Mouse (Mus musculus): ENCODE measurements around the gene Rsph14. TPM values are rescaled to one million over a fixed set of nuclear protein-coding genes. Genes with fewer than 3 reads are reported as not detected.

Rsph14 gene
- 1.6 TPM for polyA plus RNA-seq (2015; fragmentation: Illumina TruSeq; extraction: RNeasy Lipid Tissue Mini Kit (QIAGEN cat#74804); ENCODE audit: low read depth, low replicate concordance)

DNA sequence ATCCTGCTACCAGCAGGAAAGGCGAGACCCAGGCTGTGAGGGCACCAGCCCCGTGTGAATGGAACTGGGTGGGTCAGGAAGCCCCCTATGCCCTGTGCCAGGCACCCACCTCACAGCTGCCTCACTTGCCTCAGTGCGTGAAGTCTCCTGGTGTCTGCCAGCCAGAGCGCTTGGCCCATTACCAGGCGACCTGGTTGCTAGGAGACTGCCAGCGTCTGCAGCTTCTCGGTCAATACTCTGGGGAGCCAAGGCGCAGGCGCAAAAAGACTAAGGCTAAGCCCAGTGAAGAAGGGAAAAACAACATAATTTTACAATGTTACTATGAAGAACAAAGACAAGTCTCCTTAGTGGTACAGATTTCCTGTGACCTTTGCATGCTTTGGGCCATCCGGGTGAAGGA, at the start of gene Rsph14:
Gene Rsph14, minus strand, starts transcription at position 192 of the 400 bp plus-strand sequence.

DNA sequence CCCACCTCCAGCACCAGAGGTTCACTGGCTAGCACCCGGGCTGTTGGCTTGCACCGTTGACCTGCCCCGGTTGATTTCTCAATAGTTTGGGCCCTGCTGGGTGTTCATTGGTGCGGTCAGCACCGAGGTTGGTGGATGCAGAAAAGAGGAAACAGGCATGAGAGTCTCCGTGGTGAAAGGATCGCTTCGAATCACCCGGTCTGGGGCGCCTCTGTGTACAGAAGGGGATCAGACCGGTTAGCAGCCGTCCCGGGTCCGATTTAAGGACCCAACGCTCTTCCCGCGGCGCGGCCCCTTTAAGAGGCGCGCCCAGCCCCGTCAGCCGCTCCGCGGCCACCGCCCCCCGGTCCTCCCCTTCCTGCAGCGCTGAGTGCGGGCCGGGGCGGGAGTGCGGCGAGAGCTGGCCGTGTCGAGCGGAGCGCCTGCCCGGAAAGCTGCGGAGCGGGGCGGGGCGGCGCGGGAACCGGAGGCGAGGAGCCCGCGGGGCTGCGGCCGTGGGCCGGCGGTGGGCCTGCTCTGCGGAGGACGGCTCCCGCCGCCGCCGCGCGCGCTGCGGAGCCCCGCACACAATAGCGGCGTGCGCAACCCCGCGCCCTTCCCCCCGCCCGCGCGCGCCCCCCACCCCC, 27.9 kb upstream of the Rsph14 start, which contains the start of gene Bcr:
Gene Bcr, plus strand, starts transcription at position 376 of the 626 bp plus-strand sequence.

DNA sequence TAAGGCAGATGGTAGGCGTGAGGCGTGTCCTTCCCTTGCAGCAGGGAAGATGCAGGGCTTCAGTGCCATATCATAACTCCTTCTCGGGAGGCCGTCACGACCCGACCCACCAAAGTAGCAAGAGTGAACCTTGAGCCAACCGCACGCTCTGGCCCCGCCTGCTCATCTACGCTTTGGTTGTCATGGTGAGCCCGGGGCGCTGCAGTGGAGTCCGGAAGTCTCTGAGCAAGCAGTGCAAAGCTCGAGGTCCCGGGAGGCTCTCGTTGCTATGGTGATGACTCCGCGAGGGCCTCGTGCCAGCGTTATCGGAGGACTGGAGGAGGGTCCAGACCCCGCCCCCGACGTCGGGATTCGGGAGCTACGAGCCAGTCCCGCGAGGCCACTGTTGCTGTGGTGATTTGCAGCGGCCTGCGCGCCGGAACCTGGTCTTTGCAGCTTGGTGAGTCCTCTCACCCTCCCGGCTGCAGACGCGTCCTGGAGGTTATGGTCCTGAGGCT, 4.5 kb upstream of the Rsph14 start, which contains the start of gene Rab36:
Gene Rab36, plus strand, starts transcription at position 176 of the 497 bp plus-strand sequence.

DNA sequence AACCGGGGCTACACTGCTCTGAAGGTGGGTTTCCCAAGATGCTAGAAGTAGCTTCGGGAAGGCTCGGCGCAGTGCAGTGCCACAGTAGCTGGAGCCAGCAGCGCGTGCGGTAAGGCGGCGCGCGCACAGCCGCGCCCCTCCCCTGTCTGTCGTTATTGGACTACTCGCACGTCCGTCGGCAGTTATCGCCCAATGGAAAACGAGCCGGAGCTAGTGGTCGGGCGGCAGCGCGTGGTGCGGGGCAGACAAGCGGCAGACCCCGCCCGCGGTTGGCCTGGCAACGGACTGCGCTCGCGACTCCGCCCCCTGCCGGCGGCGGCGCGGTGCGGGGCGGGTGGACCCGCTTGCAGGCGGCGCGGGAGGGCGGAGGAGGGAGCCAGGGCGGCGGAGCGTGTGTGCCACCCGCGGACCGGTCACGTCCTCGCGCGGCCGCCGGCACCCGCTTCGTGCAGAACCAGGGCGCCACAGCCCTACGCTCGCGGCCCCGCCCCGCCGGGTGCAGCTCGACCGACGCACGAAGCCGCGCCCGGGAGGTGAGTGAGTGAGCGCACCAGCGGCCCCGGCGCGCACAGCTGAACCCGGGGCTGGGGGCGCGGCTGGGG, 65.4 kb downstream of the Rsph14 start, which contains the start of gene Gnaz:
Gene Gnaz, plus strand, starts transcription at position 328 of the 602 bp plus-strand sequence.

Other genes with a start within 250 kb of the Rsph14 start
- 47.7 TPM for gene Gnaz, start 65.4 kb downstream of the Rsph14 start, polyA plus RNA-seq (2015; fragmentation: Illumina TruSeq; extraction: RNeasy Lipid Tissue Mini Kit (QIAGEN cat#74804); ENCODE audit: low read depth, low replicate concordance)
- 24.1 TPM for gene Rab36, start 4.5 kb upstream of the Rsph14 start, polyA plus RNA-seq (2015; fragmentation: Illumina TruSeq; extraction: RNeasy Lipid Tissue Mini Kit (QIAGEN cat#74804); ENCODE audit: low read depth, low replicate concordance)
- 55.2 TPM for gene Bcr, start 28.0 kb upstream of the Rsph14 start, polyA plus RNA-seq (2015; fragmentation: Illumina TruSeq; extraction: RNeasy Lipid Tissue Mini Kit (QIAGEN cat#74804); ENCODE audit: low read depth, low replicate concordance)
- 24.1 TPM for gene Specc1l, start 179.5 kb upstream of the Rsph14 start, polyA plus RNA-seq (2015; fragmentation: Illumina TruSeq; extraction: RNeasy Lipid Tissue Mini Kit (QIAGEN cat#74804); ENCODE audit: low read depth, low replicate concordance)